Mouse (Mus musculus) spleen, adult 2 months (tissue): ENCODE measurements around the gene Nr4a2. TPM values are rescaled to one million over a fixed set of nuclear protein-coding genes. Genes with fewer than 3 reads are reported as not detected.

Source experiments
- DNase-seq, 2 experiments: peaks; one replicate each; pipeline versions ENCODE4 v3.0.0 to v3.0.0-alpha.2; 2012 to 2021; ENCODE audit warnings: low spot score in 2 of 2, low read depth in 1 of 2
- H3K27ac ChIP-seq: fragments of 200-500 bp; 2 replicates; pipeline ENCODE4 v1.5.1; 2012; ENCODE audit warnings: low read length, inconsistent platforms; ENCODE audit not compliant: insufficient read depth
- H3K27me3 ChIP-seq: fragments of 200-500 bp; 2 replicates; pipeline ENCODE4 v1.6.1; 2012; ENCODE audit warnings: mild to moderate bottlenecking, moderate library complexity, low read length, inconsistent platforms; ENCODE audit not compliant: control insufficient read depth, insufficient read depth
- H3K36me3 ChIP-seq: fragments of 200-500 bp; 2 replicates; pipeline ENCODE4 v1.6.1; 2012; ENCODE audit warnings: mild to moderate bottlenecking, low read length, inconsistent platforms; ENCODE audit not compliant: control insufficient read depth, insufficient read depth
- H3K4me1 ChIP-seq: fragments of 200-500 bp; 2 replicates; pipeline ENCODE4 v1.6.1; 2011; ENCODE audit warnings: inconsistent platforms; ENCODE audit not compliant: control insufficient read depth, insufficient read depth, insufficient read length
- H3K4me3 ChIP-seq: fragments of 200-500 bp; 2 replicates; pipeline ENCODE4 v1.5.1; 2011; ENCODE audit warnings: mild to moderate bottlenecking, inconsistent platforms; ENCODE audit not compliant: insufficient read depth, insufficient read length; ENCODE audit errors: extremely low read depth
- CTCF ChIP-seq: fragments of 200-500 bp; IDR thresholded peaks from 2 replicates; pipeline ENCODE4 v1.5.1; 2011; ENCODE audit warnings: mild to moderate bottlenecking, inconsistent platforms; ENCODE audit not compliant: insufficient read depth, insufficient read length, insufficient replicate concordance; ENCODE audit errors: extremely low read depth
- POLR2A ChIP-seq: fragments of 200-500 bp; IDR thresholded peaks from 2 replicates; pipeline ENCODE4 v1.6.1; 2011; ENCODE audit warnings: low read depth, low read length, inconsistent platforms
- WGBS: fragments of 180-500 bp; shearing (Covaris S2); methylation state at CpG from one replicate; pipeline ENCODE4 v1.1.7; 2018; 5-methylcytosine and 5-hydroxymethylcytosine counted together
- polyA plus RNA-seq: library from polyadenylated mRNA; depleted of rRNA; stranded (reverse); fragments of >200 nt; gene quantifications from 2 replicates; pipeline ENCODE4 v1.2.3, GENCODE M21; 2012

The Nr4a2 gene
- polyA plus RNA-seq, 1 experiment: 0.61 TPM

DNA sequence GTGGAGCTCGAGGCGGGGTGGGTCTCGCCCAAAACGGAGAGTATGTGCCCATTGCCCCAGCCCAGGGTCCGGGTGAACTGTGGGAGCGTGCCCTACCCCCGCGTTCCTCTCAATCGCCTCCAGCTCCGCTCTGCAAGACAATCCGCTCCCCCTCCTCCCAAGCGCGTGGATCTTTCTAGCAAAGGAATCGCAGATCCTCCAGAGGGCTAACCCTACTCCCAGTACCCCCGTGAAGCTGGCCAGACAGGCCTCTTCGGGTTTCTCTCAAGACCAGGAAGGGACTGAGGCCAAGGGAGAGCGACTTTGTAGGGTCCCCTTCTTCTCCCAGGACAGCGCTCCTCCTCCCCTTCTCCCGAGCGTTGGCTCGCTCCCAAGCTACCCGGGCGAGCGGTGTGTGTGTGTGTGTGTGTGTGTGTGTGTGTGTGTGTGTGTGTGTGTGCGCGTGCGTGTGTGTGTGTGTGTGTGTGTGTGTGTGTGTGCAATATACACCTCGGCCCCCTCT lies 7.9 kb downstream of the Nr4a2 start:
- WGBS: under 1% methylated on average over 22 of the region's 28 CpGs
- peak overlapping the region; percentile 14; the same call in 1 of the 2 replicates for H3K27ac ChIP-seq
- H3K4me1 ChIP-seq: peaks cover 8% of the 10 kb centered on the region; the same call in 1 of the 2 replicates
- no peaks in the 10 kb centered on the region for H3K36me3 ChIP-seq
- TF ChIP-seq CTCF (no peak), POLR2A (no peak)
- H3K27me3 ChIP-seq: peaks cover 31% of the 10 kb centered on the region
- DNase-seq: no peak
- peak overlapping the region; percentile 67 for H3K4me3 ChIP-seq

DNA sequence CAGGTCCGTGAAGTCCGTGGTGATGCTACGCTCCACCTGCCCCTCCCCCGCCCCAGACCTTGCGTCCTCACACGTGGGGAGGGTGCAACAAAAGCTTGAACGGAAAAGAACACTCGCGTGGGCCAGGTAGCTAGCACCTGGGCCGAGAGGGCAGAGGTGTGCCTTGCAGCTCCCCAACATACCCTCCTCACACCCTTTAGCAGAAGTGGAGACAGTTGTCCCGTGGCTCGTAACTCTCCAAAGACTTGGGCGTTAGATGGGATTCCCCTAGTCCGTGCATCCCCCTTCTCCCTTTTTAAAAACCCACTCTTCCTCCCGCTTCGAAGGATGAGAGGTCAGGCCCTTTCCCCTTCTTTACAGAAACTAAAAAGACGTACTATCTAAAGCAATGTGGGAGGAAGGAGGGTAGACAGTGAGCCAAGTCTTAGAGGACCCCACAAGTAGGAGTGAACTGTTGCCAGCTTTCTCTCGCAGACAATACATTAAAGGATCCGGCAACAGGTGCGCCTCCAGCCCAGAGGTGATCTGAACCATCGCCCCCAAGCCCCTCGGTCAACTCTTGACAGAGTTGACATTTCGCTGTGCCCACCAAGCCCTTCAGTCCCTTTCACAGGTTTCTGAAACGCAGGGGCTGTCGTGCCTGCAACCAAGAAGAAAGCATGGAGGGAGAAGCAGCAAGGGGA lies 8.5 kb downstream of the Nr4a2 start:
- Histone ChIP-seq H3K4me1 (peaks cover 8% of the 10 kb centered on the region; the same call in 1 of the 2 replicates), H3K36me3 (no peaks in the 10 kb centered on the region), H3K4me3 (peak overlapping the region; percentile 67), H3K27ac (no peak overlapping the region), H3K27me3 (peaks cover 31% of the 10 kb centered on the region)
- TF ChIP-seq CTCF (no peak), POLR2A (no peak)
- under 1% methylated on average over 25 of the region's 25 CpGs for WGBS
- DNase-seq: no peak

DNA sequence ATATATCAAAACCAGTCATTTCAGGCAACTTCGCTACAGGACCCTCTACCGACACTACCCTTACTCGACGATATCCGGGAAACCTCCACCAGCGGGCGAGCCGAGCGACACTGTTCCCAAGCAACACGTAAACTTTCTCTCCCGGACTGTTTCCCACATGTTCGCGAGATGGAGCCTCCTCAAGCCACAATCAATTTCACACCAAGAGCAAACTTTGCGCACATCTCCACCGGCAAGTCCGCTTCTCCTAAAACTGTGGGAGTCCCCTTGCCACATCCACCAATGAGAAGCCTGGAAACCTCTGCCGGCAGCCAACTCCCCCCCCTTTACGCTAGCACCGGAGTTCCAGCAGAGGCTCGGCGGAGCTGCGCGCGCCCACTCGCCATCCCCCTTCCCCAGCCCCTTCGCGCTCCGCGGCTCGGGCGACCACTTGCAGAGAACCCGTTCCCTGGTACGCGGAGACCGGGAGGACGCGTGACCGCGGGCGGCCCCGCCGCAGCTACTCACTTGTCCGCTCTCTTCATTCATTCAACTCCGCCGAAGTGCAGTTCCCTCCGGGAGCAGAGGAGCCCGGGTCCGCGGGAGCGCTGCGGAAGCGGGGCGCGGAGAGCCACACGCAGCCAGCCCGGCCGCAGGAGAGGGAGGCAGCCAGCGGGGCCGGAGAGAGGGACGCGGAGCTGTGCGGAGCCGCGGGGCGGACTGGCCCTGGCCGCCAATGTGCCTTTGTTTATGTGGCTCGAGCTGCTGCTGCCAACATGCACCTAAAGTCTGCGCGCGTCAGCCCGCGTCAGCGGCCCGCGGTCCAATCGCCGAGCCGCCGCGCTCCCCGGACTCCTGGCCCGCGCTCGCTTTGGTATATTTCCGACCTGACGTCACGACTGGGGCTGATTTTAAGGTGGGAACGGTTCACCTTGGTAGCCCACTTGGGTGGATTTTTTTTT lies 9.3 kb downstream of the Nr4a2 start:
- Histone ChIP-seq H3K36me3 (no peaks in the 10 kb centered on the region), H3K27ac (no peak overlapping the region), H3K27me3 (peaks cover 35% of the 10 kb centered on the region), H3K4me3 (peak overlapping the region; percentile 67), H3K4me1 (peaks cover 8% of the 10 kb centered on the region; the same call in 1 of the 2 replicates)
- WGBS: under 1% methylated on average over 88 of the region's 88 CpGs
- peak; percentile 50 to 60 for DNase-seq
- no peak for TF ChIP-seq CTCF
- no peak for TF ChIP-seq POLR2A

DNA sequence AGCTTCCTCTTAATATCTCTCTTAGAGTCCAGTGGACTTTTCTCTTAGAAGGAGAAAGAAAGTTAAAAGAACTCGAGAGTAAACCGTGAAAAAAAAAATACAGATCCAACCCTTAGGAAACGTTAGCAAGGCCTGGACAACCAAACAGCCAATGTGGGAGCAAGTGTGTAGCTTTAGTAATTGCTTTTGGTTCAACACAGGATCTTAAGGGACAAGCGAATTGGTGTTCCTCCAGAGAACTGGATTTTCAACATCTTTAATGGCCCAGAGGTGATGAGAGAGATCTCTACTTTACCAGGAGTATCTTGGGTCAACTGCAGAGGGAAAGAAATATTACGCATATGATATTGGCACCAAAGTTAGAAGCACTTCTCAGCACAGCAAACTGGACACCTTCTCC lies 10.4 kb downstream of the Nr4a2 start:
- Histone ChIP-seq H3K4me1 (peaks cover 8% of the 10 kb centered on the region; the same call in 1 of the 2 replicates), H3K4me3 (no peak overlapping the region), H3K36me3 (no peaks in the 10 kb centered on the region), H3K27me3 (peaks cover 35% of the 10 kb centered on the region), H3K27ac (no peak overlapping the region)
- TF ChIP-seq CTCF: no peak
- no peak for TF ChIP-seq POLR2A
- 74% methylated on average over 5 of the region's 5 CpGs for WGBS
- no peak for DNase-seq

DNA sequence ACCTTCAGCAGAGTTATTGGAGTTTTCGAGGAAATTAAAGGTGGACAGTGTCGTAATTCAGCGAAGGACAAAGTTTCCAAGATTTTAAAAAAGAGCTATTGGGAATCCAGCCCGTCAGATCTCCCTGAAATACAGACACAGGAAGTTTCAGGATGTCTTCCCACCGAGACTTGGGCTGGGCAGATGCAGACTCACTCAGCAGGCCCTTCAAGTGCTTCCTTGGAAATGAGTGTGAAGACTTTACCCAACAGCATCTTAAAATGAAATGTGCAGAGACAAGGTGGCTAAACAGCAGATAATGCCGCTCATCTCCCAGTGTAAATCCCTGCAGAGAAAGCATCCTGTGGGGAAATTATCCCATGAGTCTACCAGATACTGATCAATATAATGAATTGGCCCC lies 10.9 kb downstream of the Nr4a2 start:
- DNase-seq: no peak
- Histone ChIP-seq H3K36me3 (no peaks in the 10 kb centered on the region), H3K27ac (no peak overlapping the region), H3K4me1 (peaks cover 8% of the 10 kb centered on the region; the same call in 1 of the 2 replicates), H3K27me3 (peaks cover 37% of the 10 kb centered on the region), H3K4me3 (no peak overlapping the region)
- 70% methylated on average over 6 of the region's 6 CpGs for WGBS
- TF ChIP-seq POLR2A: no peak
- TF ChIP-seq CTCF: no peak

DNA sequence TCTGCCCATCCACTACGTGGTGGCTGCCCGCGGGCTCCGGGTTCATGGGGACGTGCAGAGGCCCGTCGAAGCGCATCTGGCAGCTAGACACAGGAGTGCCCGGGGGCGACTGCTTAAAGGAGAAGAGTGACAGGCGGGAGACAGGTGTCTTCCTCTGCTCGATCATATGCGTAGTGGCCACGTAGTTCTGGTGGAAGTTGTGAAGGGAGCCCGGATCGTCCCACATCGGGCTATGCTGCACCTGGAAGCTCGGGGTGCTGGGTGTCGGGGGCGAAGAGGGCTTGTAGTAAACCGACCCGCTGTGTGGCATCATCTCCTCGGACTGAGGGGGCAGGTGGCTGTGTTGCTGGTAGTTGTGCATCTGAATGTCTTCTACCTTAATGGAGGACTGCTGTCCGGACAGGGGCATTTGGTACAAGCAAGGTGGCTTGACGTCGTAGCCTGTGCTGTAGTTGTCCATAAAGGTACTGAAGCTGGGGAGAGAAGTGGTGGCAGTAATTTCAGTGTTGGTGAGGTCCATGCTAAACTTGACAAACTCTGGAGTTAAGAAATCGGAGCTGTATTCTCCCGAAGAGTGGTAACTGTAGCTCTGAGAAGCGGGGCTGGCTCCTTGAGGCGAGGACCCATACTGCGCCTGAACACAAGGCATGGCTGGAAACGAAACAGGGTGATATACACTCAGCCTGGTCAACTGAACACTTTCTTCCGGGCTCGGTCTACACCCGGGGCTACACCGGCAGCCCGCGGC lies 11.8 kb downstream of the Nr4a2 start:
- Histone ChIP-seq H3K27ac (no peak overlapping the region), H3K4me3 (no peak overlapping the region), H3K4me1 (peaks cover 8% of the 10 kb centered on the region; the same call in 1 of the 2 replicates), H3K36me3 (no peaks in the 10 kb centered on the region), H3K27me3 (peaks cover 37% of the 10 kb centered on the region)
- TF ChIP-seq CTCF (no peak), POLR2A (no peak)
- 19% methylated on average over 38 of the region's 38 CpGs for WGBS
- no peak for DNase-seq
